Mouse (Mus musculus): Measurements from ENCODE around the gene Tmem176a. TPM values are rescaled to one million over a fixed set of nuclear protein-coding genes. Genes with fewer than 3 reads are reported as not detected.
"Not testable (repeated sequence)": the region's sequence is repeated elsewhere in the genome, so short reads cannot be mapped to it uniquely, and the experiment has no call there.

Tmem176a gene
- total RNA-seq, 4 experiments from 2014 or later: 15.0 to 19.3 (median 17.1) TPM

DNA sequence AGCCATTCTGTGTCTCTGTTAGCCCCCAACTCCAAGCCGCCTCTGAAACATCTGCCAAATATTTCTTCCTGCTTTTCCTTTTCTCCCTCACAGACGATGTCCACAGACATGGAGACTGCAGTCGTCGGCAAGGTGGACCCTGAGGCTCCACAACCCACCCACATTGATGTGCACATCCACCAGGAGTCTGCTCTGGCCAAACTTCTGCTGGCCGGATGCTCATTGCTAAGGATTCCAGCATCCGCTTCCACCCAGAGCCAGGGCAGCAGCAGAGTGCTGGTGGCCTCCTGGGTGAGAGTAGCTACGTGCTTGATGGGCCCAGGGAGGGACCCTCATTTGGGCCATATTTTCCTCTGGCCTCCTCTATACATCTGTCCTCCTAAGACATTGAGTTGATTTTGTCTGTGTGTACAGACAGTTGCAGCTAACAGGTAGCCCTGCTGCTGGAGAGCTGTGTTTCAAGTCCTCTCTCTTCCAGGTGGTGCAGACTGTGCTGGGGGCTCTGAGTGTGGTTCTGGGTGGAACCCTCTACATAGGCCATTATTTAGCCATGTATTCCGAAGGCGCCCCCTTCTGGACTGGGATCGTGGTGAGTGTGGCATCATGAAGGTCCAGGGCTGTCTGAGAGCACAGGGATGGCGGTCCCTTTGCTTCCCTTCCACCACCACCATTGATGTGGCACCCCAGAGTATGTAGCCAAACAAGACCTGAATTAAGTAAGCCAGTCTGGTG lies 1.6 kb downstream of the Tmem176a start:
- peak; percentile 27 for DNase-seq (ENCODE audit: low spot score)

DNA sequence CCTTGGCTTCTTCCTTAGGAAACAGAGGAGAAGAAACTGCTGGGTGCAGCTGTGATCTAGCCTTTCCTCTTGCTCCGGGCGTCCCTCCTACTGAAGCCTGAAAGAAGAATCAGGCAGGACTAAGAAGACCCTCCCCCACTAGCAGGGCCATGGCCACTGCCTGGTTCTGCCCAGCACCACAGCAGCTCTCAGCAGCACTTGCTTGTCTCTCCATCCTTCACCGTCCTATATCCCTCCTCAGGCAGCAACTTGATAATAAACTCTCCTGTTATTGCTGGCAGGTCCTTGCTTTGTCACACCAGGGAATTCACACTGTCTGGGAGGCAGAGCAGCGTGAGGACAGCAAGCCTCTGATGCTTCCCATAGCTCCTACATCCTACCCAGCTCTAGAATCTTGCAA lies 4.4 kb downstream of the Tmem176a start:
- no peak for DNase-seq (ENCODE audit: low spot score)

DNA sequence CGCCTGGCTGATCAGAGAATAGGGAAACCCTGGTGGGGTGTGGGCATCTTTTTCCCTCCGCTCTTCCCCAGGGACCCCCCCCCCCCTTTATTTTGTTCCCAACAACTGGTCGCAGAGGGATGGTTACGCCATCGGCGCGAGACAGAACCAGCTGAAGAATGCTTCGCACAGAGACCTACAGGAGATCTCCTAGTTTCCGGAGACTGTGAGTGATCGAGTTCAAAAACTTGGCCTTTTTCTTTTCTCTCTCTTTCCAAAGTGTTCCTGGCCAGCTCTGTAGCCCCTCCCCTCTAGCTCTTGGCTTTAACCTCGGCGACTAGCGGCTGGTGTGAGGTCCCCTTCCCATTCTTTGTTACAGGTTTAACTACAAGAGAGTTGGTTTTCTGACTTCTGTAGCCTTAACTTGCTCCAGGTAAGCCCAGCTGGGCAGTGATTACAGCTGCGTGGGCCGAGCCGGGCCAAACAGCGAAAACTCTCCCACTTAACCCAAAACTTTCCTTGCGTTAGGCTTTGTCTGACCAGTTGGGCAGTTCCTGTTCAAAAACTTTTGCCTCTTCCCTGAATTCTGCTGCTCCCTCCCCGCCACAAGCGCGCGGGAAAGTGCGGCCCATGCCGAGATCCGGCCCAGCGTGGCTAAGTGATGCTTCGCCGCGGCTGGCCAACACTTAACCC lies 11.2 kb downstream of the Tmem176a start:
- peak; percentile 50 for DNase-seq (ENCODE audit: low spot score)

DNA sequence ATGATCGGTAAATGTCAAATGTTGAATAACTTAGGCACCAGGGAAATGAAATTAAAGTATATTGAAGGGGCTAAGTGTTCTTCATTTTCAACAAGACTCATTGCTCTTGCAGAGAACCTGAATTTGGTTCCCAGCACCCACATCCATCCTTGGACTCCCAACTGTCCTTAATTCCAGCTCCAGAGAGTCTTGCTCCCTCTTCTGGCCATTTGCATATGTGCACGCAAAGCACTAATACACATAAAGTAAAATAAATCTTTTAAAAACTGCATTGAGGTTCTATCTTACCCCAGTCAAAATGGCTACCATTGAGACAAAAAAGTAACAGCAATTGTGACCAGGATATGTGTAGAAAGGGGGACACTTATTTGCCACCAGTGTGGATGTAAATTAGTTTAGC lies 13.4 kb downstream of the Tmem176a start:
- DNase-seq (ENCODE audit: low spot score): no peak

DNA sequence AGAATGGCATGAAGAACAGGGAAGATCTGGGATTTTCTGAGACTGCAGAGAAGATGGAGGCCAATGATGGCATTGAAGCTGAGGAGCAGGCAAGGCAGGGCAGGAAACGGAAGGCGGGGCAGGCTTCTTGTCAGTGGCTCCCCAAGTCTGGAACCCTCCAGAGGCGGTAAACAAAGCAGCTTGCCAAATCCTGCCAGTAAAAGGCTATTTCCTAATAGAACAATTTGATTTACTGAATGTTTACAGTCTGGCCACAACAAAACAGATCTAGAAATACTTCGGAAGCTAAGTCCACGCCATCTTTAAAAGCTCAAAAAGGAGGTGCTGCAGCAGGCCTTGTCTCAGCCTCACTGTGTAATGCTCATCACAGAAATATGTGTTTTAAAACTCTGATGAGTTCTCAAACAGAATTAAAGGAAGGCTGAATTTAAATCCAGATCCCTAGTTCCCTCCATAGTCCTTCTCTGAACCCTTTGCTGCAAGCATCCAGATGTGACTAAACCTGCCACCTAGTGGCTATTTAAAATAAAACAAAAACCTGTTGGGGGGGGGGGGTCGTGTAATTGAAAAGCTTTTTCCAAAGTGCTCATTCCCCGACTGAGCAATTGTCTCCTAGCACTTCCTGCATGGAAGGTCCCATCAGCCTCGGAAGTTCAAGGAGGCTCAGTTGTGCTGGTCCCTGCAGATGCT lies 17.0 kb downstream of the Tmem176a start:
- DNase-seq (ENCODE audit: low spot score): no peak

DNA sequence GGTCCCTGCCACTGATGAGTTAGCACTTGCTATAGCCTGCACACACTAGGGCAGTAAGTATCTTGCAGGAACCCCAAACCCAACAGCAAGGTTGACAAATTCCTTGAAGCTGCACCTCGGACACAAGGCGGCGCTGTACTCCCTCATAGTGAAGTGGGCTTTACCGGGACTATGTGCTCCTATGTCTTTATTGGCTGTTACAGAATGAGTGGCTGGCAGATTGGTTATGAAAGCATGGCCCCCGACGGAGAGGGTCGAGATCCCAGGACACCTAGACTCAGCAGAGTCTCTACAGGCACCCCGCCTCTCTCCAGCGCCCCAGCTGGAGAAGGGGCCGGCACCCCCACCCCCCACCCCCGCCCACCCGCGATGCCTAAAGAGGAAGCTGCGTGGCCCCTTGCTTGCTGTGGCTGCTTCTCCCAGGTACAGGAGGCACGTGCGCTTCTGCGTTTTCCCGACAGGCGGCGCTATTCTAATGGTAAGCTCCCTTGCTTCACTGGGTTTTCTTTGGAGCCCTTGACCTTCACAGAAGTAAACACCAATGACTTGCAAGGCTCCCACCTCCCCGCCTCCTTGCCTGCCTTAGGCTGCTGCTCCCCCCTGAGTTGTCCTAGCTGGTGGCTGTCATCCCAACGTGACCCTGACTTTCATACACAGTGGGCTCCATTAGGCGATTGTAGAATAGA lies 19.6 kb downstream of the Tmem176a start:
- DNase-seq (ENCODE audit: low spot score): no peak

DNA sequence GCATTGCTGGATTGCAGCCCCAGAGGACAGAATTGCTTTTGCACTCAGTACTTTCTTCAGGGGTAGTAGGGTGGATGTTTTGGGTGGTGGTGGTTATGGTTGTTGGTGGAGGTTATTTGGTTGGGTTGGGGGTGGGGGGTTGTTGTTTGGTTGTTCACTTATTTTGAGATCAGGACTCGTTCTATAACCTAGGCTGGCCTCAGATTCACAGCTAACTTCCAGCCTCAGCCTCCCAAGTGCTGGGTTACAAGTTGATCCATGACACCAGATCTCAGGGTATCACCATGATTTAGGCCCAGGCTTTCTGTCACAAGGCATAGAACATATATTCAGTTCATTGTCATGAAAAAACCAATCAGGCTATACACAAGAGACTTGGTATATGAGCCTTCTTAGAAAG lies 20.1 kb downstream of the Tmem176a start:
- no peak for DNase-seq (ENCODE audit: low spot score)

DNA sequence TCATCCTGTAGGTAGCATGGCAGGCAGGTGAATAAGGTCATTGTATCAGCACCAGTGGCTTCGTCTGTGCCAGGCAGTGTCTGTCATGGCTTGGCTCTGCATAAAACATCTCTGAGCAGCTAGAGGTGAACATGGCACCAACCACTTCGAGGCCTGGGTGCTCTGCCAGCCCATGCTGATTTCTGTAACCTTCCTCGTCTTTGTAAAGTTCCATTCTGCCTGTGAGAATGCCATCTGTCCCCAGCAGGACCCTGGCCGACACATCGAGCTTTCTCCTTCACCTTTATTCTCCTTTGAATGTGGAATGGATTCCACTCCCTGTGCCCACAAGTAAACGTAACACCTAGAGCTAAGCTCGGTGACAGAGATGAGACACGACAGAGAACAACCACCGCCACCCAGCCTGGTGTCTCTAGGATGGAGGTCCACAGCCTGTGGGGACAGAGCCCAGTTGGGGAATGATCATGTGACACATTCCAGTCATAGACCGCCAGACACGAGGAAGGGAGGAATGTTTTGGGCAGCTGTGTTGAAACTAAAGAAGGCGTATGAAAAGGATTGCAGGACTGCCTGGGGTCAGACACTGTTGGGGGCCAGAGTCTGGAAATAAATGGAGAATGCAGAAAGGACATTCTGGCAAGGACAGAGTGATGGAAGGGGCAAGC lies 21.0 kb downstream of the Tmem176a start:
- DNase-seq (ENCODE audit: low spot score): no peak

DNA sequence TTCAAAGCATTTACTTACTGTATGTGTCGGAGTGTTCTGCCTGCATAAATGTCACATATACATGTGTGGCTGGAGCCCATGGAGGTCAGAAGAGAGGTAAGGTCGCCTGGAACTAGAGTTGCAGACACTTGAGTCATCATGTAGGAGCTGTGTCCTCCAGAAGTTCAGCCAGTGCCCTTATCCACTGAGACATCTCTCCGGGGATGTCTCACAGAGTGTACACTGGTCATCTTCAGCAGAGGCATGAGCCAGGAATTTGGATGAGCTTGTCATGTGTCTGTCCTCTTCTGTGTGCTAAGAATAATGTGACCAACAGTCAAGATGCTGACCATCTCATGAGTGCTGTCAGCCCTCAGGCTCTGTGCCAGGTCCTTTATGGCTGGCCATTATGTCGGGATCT lies 22.1 kb downstream of the Tmem176a start:
- no peak for DNase-seq (ENCODE audit: low spot score)

DNA sequence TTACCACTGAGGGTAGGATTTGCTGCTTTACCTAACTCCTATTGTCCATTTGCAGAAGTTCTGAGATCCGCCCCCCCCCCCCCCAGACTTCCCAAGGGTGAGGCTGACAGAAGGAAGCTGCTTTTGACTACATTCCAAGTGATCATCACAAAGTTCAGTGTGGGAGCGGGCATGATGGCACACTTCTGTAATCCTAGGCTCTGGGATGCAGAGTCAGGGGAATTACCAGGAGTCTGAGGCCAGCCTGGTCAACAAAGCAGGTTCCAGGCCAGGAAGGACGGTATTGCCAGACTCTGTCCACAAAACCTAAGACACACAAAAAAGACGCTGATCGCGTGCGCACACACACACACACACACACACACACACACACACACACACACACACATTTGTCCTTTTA lies 22.8 kb downstream of the Tmem176a start:
- no peak for DNase-seq (ENCODE audit: low spot score)

DNA sequence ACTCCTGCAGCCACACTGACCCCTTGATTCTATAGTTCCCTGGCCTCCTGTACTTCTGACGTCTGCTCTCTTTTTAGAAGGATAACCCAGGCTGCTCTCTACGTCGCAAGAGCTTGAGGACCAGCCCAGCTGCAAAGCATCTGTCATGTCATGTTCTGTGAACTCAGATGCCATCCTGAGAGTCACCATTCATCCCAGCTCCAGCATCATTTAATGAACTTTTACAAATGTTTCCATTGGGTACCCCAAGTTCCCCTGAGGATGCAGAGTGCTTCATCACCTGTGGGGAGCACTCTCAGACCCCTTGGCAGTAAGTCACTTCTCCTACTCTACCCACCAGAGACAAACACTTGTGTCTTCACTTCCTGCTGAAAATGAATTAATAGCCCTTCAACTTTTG lies 23.5 kb downstream of the Tmem176a start:
- no peak for DNase-seq (ENCODE audit: low spot score)

DNA sequence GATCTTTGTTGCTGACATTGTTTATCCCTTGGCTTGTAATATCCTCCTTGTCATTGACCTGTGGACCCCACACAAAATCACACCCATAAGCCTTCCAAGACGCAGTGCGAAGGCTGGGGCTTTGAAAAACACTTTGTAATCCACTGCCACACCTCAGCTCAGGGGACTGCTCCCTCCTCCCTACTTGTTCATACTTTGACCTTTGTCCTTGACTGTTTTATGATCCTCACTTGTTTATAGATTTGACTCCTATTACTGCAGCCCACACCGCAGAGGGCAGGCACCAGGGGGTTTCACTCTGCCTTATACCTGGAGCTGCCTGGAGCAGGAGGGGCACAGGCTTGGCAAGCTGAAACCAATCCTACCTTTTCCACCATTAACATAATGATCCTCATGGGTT lies 24.0 kb downstream of the Tmem176a start:
- DNase-seq (ENCODE audit: low spot score): no peak

DNA sequence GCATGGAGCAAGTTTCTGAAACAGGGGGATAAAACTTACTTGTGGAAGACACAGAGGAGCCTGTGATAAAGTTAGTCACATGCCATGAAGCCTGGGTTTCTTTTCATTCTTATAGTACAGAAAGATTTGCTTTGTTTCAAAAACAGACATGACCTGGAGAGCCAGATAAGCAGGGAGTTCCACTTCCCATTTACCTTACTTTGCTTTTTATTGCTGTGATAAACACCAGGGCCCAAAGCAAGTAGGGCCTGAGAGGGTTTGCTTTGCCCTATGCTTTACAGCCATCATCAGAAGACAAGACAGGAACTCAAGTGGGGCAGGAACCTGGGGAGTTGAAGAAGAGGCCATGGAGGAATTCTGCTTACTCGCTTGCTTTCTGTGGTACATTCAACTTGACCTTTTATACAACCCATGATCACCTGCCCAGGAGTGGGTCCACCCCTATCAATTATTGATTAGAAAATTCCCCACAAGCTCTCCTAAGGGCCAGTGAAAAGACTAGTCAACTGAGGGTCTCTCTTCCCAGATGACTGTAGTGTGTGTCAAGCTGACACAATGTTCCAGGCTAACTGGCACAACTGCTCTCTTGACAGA lies 24.5 kb downstream of the Tmem176a start:
- no peak for DNase-seq (ENCODE audit: low spot score)

DNA sequence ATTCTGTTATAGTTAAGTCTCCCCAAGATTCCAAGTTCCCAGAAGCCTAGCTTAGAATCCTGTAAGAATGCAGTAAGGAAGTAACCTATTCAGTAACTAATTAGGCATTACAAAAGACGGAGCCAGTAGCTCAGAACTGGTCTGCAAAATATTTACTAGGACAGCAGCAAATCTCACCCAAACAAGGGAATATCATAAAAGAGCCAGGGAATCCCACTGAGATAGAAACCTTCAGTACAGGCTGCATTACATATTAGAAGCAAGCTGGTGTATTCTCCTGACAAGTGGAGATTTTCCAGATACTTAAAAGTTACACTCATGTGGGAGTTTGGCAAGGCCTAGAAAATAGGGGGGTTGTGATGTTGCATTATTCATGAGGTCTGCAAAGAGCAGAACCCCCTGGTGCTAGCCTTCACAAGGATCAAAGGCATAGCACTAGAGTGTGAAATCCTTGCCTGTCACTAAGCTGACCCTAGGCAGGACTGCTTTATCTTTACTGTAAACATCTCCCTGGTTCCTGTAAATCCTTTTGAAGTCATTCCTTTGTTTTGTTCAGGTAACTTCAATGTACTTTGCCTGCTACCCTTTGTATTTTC lies 25.7 kb downstream of the Tmem176a start:
- not testable (repeated sequence) for DNase-seq (ENCODE audit: low spot score)

DNA sequence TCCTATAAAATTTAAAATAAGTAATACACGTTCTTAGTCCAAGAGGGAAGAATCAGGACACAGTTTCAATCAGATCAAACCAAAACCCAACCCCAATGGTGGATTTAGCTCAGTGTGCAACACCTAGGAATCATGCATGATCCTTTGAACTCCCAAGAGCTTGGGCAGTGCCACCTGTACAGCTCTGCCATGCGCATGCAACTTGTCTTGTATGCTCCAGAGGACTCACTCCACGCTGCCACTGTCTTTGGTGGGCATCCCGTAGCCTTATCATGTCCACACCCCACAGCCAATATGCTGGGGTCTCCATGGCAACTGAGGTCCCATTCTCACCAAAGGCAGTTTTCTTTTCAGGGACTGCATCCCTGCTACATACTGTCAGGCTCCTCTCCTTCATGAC lies 26.4 kb downstream of the Tmem176a start:
- no peak for DNase-seq (ENCODE audit: low spot score)

DNA sequence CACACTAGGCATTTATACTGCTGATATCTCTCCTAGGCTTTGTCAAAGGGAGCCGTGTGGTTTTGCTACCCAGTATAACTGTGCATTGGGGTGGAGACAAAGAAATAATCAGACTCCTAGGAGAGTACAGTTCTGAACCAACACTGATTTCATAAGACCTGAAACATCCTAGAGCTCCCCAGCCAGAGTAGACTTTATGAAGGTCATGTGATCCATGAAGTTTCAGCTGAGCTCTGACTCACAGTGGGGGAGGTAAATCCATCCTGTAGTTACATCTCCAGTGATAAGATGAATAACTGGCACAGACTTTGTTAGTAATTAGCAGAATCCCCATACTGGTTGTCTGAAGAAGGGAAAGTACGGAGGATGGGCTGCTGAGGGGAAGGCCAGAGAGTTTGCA lies 29.1 kb downstream of the Tmem176a start:
- DNase-seq (ENCODE audit: low spot score): no peak

DNA sequence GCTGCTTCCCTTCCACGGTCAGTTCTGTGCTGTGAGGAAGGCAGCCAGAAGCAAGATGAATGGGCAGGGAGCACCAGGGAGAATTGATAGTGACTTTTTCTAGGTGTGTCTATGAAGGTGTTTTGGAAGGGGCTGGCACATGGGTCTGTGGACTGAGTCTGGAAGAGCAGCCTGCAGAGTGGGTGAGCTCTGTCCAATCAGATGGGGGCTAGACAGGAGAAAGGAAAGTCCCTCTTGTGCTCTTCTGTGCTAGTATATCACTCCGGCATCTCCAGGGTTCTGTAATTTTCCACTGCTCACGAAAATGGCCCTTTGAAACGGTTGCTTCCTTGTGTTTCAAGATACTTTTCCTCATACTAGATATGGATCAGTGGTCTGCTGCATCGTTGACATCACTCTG lies 31.9 kb downstream of the Tmem176a start, which contains the start of gene Aoc1:
Gene Aoc1, plus strand, starts transcription at position 301 of the 400 bp plus-strand sequence.
- no peak for DNase-seq (ENCODE audit: low spot score)

DNA sequence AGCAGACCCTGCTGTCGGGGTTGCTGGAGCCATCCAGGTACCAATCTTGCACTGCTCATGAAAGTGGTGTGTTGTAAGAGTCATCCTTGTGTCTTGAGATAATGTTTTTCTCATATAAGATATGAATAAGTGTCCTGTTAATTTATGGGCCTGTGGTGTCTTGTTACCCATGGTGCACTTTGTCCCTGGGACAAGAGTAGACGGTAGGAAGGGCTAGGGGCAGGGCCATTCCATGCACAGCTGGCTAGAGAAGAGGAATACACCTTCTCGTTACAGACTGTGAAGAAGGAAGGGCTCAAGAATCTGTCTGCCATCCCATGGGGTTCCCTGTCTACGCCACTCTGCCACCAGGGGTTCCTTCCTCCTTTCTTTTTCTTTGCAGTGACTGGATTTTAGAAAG lies 33.9 kb downstream of the Tmem176a start:
- DNase-seq (ENCODE audit: low spot score): no peak

DNA sequence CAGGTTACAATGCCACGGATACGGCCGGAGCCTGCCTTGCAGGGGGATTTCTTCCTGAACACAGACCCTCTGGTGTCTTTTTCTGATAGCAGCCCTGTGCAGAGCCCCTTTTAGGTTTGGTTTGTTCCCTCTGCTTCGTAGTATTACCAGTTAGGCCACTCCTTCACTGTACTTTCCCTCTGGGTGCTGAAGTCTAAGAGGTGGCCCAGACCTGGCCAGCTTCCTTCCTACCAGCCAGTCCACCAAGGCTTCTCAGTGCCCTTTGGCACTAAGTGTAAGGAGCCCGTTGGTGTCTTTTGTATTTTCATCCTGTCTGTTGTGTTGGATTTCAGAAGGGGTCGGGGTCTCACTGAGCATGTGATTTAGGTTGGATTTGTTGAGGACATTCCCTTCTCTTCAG lies 34.8 kb downstream of the Tmem176a start:
- no peak for DNase-seq (ENCODE audit: low spot score)

DNA sequence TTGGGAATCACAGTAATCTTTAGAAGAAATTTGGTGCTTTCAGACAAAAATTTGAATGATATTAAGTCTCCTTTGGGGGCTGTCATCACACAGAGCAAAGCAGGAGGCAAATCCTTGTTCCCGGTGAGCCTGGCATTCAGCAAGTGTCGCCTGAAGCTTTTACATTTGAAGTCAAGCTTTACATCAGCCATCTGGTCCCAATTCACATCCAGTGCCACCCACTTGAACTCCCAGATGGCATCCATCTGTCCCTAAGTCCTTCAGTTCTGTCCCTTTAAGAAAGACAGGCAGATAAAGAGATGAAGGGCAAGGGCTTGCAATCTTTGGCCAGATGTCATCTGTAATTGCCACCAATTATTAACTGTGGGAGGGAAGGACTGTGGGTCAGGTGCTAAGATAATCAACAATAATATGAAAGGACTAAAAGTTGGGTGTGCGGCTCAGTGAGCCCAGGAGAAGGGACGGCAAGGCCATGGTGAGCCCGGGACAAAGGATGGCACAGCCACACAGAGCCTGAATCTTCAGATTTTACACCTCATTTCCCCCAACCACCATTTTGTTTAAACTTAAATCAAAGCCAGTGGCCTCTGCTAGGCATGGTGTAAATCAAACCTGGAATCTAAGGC lies 35.9 kb downstream of the Tmem176a start:
- DNase-seq (ENCODE audit: low spot score): no peak
